8 mouse cellular contexts compared by ENCODE assay signal in the genomic region with DNA sequence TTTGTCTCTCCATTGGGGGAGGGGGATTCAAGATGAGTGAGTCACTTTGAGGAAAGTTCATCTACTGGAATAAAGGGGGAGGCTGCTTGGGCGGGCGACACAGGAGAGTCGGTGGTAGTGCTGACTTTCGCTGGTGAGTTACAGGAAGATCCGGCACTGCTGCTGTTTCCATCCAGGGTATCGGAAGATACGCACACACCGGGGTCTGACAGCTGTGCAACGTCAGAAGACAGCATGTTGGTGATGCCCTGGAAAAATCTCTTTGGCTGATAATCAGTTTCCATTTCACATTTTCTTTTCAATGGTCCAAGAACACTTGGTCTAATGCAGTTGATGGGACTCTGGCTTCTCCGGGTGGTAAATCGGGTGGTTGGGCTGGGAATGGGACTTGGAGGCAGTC. TPM values are rescaled to one million over a fixed set of nuclear protein-coding genes. Genes with fewer than 3 reads are reported as not detected.
A peak's percentile ranks its signal among the peaks of the same experiment; 100 is the strongest.
DNase-seq lines count a peak whose midpoint lies in the region; ATAC-seq and TF ChIP-seq lines count a peak whose summit lies in the region.

No protein-coding gene starts in this region.

- 1% methylated on average over 11 of the region's 11 CpGs for WGBS in lung, embryonic 14.5 days
- under 1% methylated on average over 11 of the region's 11 CpGs for WGBS in heart, embryonic 13.5 days
- 2% methylated on average over 11 of the region's 11 CpGs for WGBS in midbrain, embryonic 13.5 days

- peak overlapping the region; percentile 79 for H3K4me3 ChIP-seq in lung, embryonic 14.5 days (ENCODE audit: low read depth, low read length)
- peak overlapping the region; percentile 80 for H3K4me3 ChIP-seq in heart, embryonic 13.5 days
- H3K4me3 ChIP-seq in midbrain, embryonic 13.5 days (replicated peaks) = peak overlapping the region; percentile 87

- peak; percentile 60 for DNase-seq in lung, embryonic 14.5 days
- DNase-seq in lung, postnatal 25 days (ENCODE audit: low spot score) = no peak
- DNase-seq in c-Kit-positive CD71-positive TER-119-negative erythroid progenitor cells, embryonic 14.5 days (ENCODE audit: low read depth) = peak; percentile 27
- peak; percentile 17 to 52 for DNase-seq in kidney, postnatal 4 days
- peak; percentile 48 for DNase-seq in thymus, postnatal 25 days
- DNase-seq in layer of hippocampus, postnatal 36 days = no peak

- H3K9me3 ChIP-seq in lung, embryonic 14.5 days (ENCODE audit: low read depth, low read length) = no peaks in the 10 kb centered on the region
- H3K9me3 ChIP-seq in heart, embryonic 13.5 days = no peaks in the 10 kb centered on the region
- H3K9me3 ChIP-seq in midbrain, embryonic 13.5 days = no peaks in the 10 kb centered on the region

- peak overlapping the region; percentile 93 for H3K27ac ChIP-seq in lung, embryonic 14.5 days (ENCODE audit: low read depth)
- H3K27ac ChIP-seq in heart, embryonic 13.5 days (replicated peaks) = peak overlapping the region; percentile 96
- H3K27ac ChIP-seq in midbrain, embryonic 13.5 days = peak overlapping the region; percentile 95

- no peak for ATAC-seq in lung, embryonic 14.5 days (ENCODE audit: insufficient read depth)
- no peak for ATAC-seq in heart, embryonic 13.5 days (ENCODE audit: extremely low read depth, insufficient number of reproducible peaks, low FRiP score, low TSS enrichment)
- ATAC-seq in midbrain, embryonic 13.5 days = no peak

- TF ChIP-seq CTCF in lung, embryonic 14.5 days (IDR thresholded peaks at IDR 0.05; ENCODE audit: low read depth) = no peak

- H3K36me3 ChIP-seq in lung, embryonic 14.5 days (ENCODE audit: insufficient read depth) = peaks cover 3% of the 10 kb centered on the region; the same call in 1 of the 2 replicates
- peaks cover 10% of the 10 kb centered on the region; the same call in 1 of the 2 replicates for H3K36me3 ChIP-seq in heart, embryonic 13.5 days
- 0 out of 2 replicates have a peak, but pooled peaks cover 2% of the 10 kb centered on the region for H3K36me3 ChIP-seq in midbrain, embryonic 13.5 days

- H3K4me2 ChIP-seq in lung, embryonic 14.5 days = peak overlapping the region; percentile 89
- H3K4me2 ChIP-seq in heart, embryonic 13.5 days = peak overlapping the region; percentile 78
- H3K4me2 ChIP-seq in midbrain, embryonic 13.5 days (replicated peaks) = peak overlapping the region; percentile 89

- H3K27me3 ChIP-seq in lung, embryonic 14.5 days (ENCODE audit: insufficient read depth, low read length) = no peaks in the 10 kb centered on the region
- no peaks in the 10 kb centered on the region for H3K27me3 ChIP-seq in heart, embryonic 13.5 days (replicated peaks)
- peaks cover 6% of the 10 kb centered on the region; the same call in 1 of the 2 replicates for H3K27me3 ChIP-seq in midbrain, embryonic 13.5 days

- H3K9ac ChIP-seq in lung, embryonic 14.5 days = peak overlapping the region; percentile 96
- H3K9ac ChIP-seq in heart, embryonic 13.5 days = peak overlapping the region; percentile 92
- peak overlapping the region; percentile 92 for H3K9ac ChIP-seq in midbrain, embryonic 13.5 days (replicated peaks)

- no peaks in the 10 kb centered on the region for H3K4me1 ChIP-seq in lung, embryonic 14.5 days (ENCODE audit: insufficient read depth)
- peaks cover 34% of the 10 kb centered on the region for H3K4me1 ChIP-seq in heart, embryonic 13.5 days
- peaks cover 30% of the 10 kb centered on the region for H3K4me1 ChIP-seq in midbrain, embryonic 13.5 days (replicated peaks)

RNA-seq across cellular contexts. Expression of gene Fam122a, which starts 0.7 kb away (rescaled TPM):
- 47.0 and 48.3 TPM in 2 replicates for polyA plus RNA-seq in lung, embryonic 14.5 days (2014; fragmentation: Nextera tagmentation; extraction: Ambion mirVana)
- polyA plus RNA-seq in heart, embryonic 13.5 days (2015; fragmentation: Nextera tagmentation; extraction: Ambion mirVana) = 41.1 TPM in 2 replicates
- polyA plus RNA-seq in midbrain, embryonic 13.5 days (2015; fragmentation: Nextera tagmentation; extraction: Ambion mirVana) = 52.7 and 54.5 TPM in 2 replicates
- total RNA-seq in layer of hippocampus, postnatal 36 days (2021) = 10 to 100 TPM; 28.1 to 35.2 TPM

Comparison
In these comparisons a context has a peak if more than half of its experiments do, and no peak if none do; other contexts are left out.
1. DNase-seq: peak in lung, embryonic 14.5 days (single experiment), c-Kit-positive CD71-positive TER-119-negative erythroid progenitor cells, embryonic 14.5 days (single experiment), kidney, postnatal 4 days (2 of 2) and thymus, postnatal 25 days (single experiment); none in lung, postnatal 25 days (single experiment) and layer of hippocampus, postnatal 36 days (0 of 2).
2. Peak in every context shown above with its lines, with median percentiles within 50 percentile points of each other: H3K27ac ChIP-seq, H3K4me2 ChIP-seq, H3K4me3 ChIP-seq and H3K9ac ChIP-seq.